Mouse (Mus musculus) hindbrain, embryonic 12.5 days (tissue): Measurements from ENCODE around the gene Ptprh. TPM values are rescaled to one million over a fixed set of nuclear protein-coding genes. Genes with fewer than 3 reads are reported as not detected.
"Not testable (repeated sequence)": the region's sequence is repeated elsewhere in the genome, so short reads cannot be mapped to it uniquely, and the experiment has no call there.

ENCODE experiments used
- ATAC-seq: fragments of 200-750 bp; cut with Nextera tagmentation; 2 replicates; pipeline ENCODE4 v1.8.0; 2017; ENCODE audit warnings: moderate TSS enrichment; ENCODE audit not compliant: low FRiP score
- H3K27ac ChIP-seq: fragments of 300-500 bp; sonication (generic); 2 replicates; pipeline ENCODE4 v1.5.1; 2016; ENCODE audit warnings: mild to moderate bottlenecking
- H3K27me3 ChIP-seq: fragments of 300-500 bp; sonication (generic); 2 replicates; pipeline ENCODE4 v1.6.1; 2016; ENCODE audit warnings: mild to moderate bottlenecking
- H3K36me3 ChIP-seq: fragments of 300-500 bp; sonication (generic); 2 replicates; pipeline ENCODE4 v1.6.1; 2016; ENCODE audit warnings: mild to moderate bottlenecking
- H3K4me1 ChIP-seq: fragments of 300-500 bp; sonication (generic); 2 replicates; pipeline ENCODE4 v1.6.1; 2016
- H3K4me2 ChIP-seq: fragments of 300-500 bp; sonication (generic); replicated peaks from 2 replicates; pipeline ENCODE4 v1.6.1; 2016; ENCODE audit warnings: mild to moderate bottlenecking
- H3K4me3 ChIP-seq: fragments of 300-500 bp; sonication (generic); 2 replicates; pipeline ENCODE4 v1.5.1; 2016; ENCODE audit warnings: mild to moderate bottlenecking
- H3K9ac ChIP-seq: fragments of 300-500 bp; sonication (generic); 2 replicates; pipeline ENCODE4 v1.6.1; 2016; ENCODE audit warnings: mild to moderate bottlenecking, moderate library complexity
- H3K9me3 ChIP-seq: fragments of 300-500 bp; sonication (generic); replicated peaks from 2 replicates; pipeline ENCODE4 v1.6.1; 2016; ENCODE audit warnings: mild to moderate bottlenecking
- WGBS: fragments of 180-500 bp; shearing (Covaris S2); methylation state at CpG from one replicate; pipeline ENCODE4 v1.1.7; 2016; 5-methylcytosine and 5-hydroxymethylcytosine counted together
- polyA plus RNA-seq: library from polyadenylated mRNA; unstranded; fragments of >200 nt; fragmentation: Nextera tagmentation; extraction: Ambion mirVana; gene quantifications from 2 replicates; pipeline ENCODE4 v1.2.1, GENCODE M21; 2016

Gene Ptprh
- polyA plus RNA-seq, 1 experiment from 2014 or later, result 0.13 TPM

DNA sequence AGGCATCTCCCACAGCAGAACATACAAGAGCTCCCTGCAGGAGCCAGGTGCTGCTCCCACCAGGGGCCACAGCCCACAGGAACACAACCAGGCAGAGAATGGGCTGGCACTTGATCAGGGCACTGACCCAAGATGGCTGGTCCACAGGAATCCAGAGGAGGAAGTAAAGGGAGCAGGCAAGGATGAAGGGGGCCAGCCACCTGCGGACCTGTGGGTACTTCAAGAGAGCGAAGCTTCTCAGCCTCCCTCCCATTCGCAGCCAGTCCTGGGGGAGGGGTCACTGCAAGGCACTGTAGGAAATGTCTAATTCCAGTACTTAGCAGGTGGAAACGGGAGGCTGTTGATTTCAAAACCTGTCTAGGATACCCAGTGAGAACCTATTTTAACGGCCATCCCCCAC is 25.7 kb upstream of the Ptprh start:
- H3K9me3 ChIP-seq, result no peaks in the 10 kb centered on the region
- 79% methylated on average over 5 of the region's 5 CpGs for WGBS
- H3K27ac ChIP-seq, result no peak overlapping the region
- H3K9ac ChIP-seq, result no peak overlapping the region
- H3K36me3 ChIP-seq, result peaks cover 59% of the 10 kb centered on the region
- H3K4me3 ChIP-seq, result no peak overlapping the region
- no peak overlapping the region for H3K4me2 ChIP-seq
- no peak for ATAC-seq
- H3K27me3 ChIP-seq, result no peaks in the 10 kb centered on the region
- no peaks in the 10 kb centered on the region for H3K4me1 ChIP-seq

DNA sequence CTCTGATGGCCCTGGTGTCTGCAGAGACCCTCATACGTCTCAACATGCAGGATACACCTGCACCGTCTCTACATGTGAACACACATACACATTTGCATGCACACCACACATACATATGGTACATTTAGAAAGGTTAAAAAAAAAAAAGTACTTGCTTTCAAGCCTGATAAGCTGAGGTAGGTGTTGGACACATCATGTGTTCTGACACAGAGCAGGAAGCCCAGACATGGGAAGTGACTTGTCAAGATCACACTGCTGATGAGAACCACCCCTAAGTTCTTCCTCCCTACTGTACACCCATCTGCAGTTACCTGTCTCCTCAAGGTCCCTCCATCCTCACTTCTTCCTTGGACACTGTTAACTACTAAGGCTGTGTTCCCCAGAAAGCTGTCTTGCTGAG is 22.1 kb upstream of the Ptprh start:
- Histone ChIP-seq H3K4me2 (no peak overlapping the region), H3K27me3 (no peaks in the 10 kb centered on the region), H3K9ac (no peak overlapping the region), H3K36me3 (peaks cover 26% of the 10 kb centered on the region), H3K4me1 (no peaks in the 10 kb centered on the region), H3K27ac (no peak overlapping the region), H3K4me3 (no peak overlapping the region), H3K9me3 (no peaks in the 10 kb centered on the region)
- ATAC-seq, result no peak
- WGBS, result 91% methylated on average over 2 of the region's 2 CpGs

DNA sequence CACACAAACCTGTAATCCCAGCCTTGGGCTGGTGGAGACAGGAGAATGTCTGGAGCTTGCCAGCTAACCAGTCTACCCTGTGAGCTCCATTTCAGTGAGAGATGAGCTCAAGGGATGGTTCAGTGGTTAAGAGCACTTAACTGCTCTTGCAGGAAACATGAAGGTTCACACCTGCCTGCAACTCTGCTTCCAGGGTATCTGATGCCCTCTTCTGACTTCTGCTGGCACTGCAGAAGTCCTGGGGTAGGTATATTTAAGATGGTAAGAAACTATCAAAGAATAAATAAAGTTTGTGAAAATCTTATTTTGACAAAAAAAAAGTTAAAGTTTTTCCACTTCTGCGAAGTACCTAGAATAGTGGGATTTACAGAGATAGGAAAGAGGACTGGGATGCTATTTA is 20.5 kb upstream of the Ptprh start:
- WGBS, result 37% methylated on average over 1 of the region's 1 CpGs
- Histone ChIP-seq H3K9ac (no peak overlapping the region), H3K27ac (no peak overlapping the region), H3K4me1 (no peaks in the 10 kb centered on the region), H3K4me2 (no peak overlapping the region), H3K27me3 (no peaks in the 10 kb centered on the region), H3K9me3 (no peaks in the 10 kb centered on the region), H3K36me3 (peaks cover 12% of the 10 kb centered on the region), H3K4me3 (no peak overlapping the region)
- ATAC-seq, result no peak

DNA sequence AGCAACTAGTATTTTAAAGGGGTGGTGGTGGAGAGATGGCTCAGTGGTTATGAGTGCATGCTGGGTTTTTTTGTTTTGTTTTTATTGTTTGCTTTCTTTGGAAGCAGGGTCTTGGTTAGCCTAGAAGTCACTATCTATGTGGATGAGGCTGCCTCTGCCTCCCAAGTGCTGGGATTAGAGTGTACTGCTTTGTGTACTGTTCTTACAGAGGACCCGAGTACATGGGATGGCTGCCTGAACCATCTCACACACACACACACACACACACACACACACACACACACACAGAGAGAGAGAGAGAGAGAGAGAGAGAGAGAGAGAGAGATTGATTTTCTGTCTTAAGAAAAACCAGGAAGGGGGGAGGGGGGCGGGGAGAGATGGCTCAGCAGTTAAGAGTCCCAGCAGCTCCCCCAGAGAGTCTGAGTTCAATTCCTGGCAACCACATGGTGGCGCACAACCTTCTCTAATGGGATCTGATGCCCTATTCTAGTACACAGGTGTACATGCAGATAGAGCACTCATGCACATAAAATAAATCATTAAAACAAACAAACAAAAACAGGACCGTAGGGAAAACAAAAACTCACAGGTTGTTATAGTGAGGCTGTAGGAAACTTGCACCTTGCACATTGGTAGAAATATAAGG is 19.8 kb upstream of the Ptprh start:
- Histone ChIP-seq H3K9me3 (no peaks in the 10 kb centered on the region), H3K27ac (no peak overlapping the region), H3K4me3 (no peak overlapping the region), H3K4me1 (no peaks in the 10 kb centered on the region), H3K27me3 (no peaks in the 10 kb centered on the region), H3K9ac (no peak overlapping the region), H3K36me3 (peaks cover 5% of the 10 kb centered on the region), H3K4me2 (no peak overlapping the region)
- peak; percentile 75; the same call in 1 of the 2 replicates for ATAC-seq
- WGBS, result 34% methylated on average over 4 of the region's 4 CpGs

DNA sequence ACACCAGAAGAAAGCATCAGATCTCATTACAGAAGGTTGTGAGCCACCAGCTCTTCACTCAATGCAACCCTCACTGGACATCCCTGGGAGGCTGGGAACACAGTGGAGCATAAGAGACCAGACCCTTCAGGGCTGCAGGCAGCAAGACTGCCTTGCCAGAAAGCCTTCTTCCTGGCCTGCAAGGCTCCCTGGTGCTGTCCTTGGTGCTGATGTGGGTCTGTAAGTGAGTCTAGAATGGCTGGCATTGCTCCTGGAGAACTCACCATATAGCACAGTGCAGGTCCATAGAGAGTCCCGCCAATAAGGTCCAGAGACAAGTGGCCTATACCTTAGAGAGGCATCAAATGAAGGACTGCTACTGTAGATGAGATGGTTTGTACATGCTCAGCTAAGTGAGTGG is 16.1 kb upstream of the Ptprh start:
- H3K9me3 ChIP-seq, result no peaks in the 10 kb centered on the region
- 22% methylated on average over 1 of the region's 1 CpGs for WGBS
- no peaks in the 10 kb centered on the region for H3K27me3 ChIP-seq
- no peak overlapping the region for H3K4me2 ChIP-seq
- H3K4me3 ChIP-seq, result no peak overlapping the region
- ATAC-seq, result no peak
- no peak overlapping the region for H3K27ac ChIP-seq
- H3K4me1 ChIP-seq, result no peaks in the 10 kb centered on the region
- H3K9ac ChIP-seq, result no peak overlapping the region
- no peaks in the 10 kb centered on the region for H3K36me3 ChIP-seq

DNA sequence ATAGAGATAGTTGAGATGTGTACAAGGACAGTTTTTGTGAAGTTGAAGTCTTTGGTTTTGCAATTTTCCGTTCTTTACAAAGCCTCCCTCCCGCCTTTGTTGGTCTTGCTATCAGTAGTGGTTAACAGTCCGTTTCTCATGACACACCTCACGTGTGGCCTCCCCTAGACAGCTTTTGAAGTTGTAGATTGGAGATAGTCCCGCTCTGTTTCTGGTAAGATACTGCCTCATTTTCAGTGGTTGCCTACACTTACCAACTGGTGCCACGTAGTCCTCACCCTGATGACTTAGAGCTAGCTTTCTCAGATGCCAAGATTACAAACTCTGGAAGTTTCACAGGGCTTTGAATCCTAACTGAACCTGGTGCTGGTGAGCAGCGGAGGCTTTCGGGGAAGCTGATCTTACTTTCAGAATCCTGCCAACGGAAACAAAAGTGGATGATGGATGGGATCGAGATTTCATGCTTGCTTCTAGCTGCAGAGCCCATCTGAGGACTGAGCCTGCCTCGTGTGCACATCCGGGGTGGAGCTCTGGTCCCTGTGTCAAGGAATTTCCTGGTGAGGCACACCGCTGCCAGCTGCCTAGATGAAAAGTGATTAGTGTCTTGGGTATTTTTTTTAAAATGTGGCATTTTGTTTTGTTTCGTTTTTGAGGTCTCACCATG is 10.0 kb upstream of the Ptprh start:
- no peak for ATAC-seq
- no peaks in the 10 kb centered on the region for H3K9me3 ChIP-seq
- H3K4me2 ChIP-seq, result no peak overlapping the region
- H3K27me3 ChIP-seq, result no peaks in the 10 kb centered on the region
- H3K27ac ChIP-seq, result no peak overlapping the region
- no peak overlapping the region for H3K9ac ChIP-seq
- no peaks in the 10 kb centered on the region for H3K36me3 ChIP-seq
- 63% methylated on average over 14 of the region's 14 CpGs for WGBS
- no peaks in the 10 kb centered on the region for H3K4me1 ChIP-seq
- H3K4me3 ChIP-seq, result no peak overlapping the region

DNA sequence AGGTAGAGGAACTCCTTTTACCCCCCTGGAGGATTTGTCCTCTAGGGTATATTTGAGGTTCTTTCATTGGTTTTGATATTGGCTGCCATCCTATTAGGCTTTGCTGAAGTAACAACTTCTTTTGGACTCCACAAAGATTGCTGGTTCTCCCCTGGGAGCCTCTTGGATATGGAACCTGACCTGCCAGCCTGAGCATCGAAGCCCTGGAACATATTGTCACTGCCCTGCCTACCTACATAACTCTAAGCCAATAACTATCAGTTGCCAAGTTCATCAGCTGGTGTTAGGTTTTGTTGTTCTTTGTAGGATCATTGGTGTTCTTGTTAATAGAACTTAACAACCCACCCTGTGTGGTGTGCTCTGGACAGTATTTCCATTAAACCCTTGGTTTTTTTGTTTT is 9.1 kb upstream of the Ptprh start:
- H3K4me1 ChIP-seq, result no peaks in the 10 kb centered on the region
- ATAC-seq, result no peak
- H3K27me3 ChIP-seq, result no peaks in the 10 kb centered on the region
- no peak overlapping the region for H3K9ac ChIP-seq
- no peaks in the 10 kb centered on the region for H3K9me3 ChIP-seq
- WGBS, result 73% methylated on average over 1 of the region's 1 CpGs
- H3K4me2 ChIP-seq, result no peak overlapping the region
- no peaks in the 10 kb centered on the region for H3K36me3 ChIP-seq
- no peak overlapping the region for H3K27ac ChIP-seq
- H3K4me3 ChIP-seq, result no peak overlapping the region

DNA sequence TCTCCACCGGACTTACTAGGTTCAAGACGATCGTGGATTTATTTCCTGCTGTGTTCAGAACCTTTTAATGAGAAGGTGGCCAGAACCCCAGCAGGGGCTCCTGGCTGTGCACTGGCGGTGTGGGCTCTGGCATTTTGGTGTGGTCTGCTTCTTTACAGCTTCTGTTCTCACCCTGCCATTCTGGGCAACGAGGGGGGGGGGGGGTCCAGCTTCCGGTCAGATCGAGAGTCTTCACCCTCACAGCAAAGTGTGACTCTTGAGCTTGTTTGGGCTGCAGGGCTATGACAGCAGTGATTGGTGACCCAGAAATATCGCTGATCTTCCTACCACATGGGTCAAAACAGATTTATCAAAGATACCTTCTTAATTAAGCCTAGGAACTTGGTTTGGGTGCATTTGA is 8.5 kb upstream of the Ptprh start:
- Histone ChIP-seq H3K4me3 (no peak overlapping the region), H3K27me3 (no peaks in the 10 kb centered on the region), H3K9ac (no peak overlapping the region), H3K36me3 (no peaks in the 10 kb centered on the region), H3K4me1 (no peaks in the 10 kb centered on the region), H3K9me3 (no peaks in the 10 kb centered on the region), H3K4me2 (no peak overlapping the region), H3K27ac (no peak overlapping the region)
- WGBS, result 61% methylated on average over 8 of the region's 8 CpGs
- ATAC-seq, result no peak

DNA sequence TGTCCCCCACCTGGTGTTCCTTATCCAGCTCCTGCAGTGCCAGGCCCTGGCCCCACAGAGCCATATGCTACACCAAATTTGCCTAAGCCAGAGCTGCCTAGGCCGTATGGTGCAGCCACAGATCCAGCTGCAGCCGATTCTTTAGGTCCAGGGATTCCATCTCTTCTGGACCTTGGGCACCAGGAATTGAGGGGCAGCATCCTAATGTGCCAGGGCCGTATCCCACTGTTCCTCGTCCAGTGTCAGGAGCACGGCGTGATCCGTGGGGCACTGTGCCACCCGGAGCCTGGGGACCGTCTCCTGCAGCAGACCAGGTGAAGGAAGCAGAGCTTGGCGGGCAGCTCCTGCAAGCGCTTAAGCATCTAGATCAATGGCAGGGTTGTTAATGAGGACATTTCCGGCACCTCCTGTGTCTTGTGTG is 8.1 kb upstream of the Ptprh start:
- Histone ChIP-seq H3K36me3 (no peaks in the 10 kb centered on the region), H3K4me3 (no peak overlapping the region), H3K4me1 (no peaks in the 10 kb centered on the region), H3K9me3 (no peaks in the 10 kb centered on the region), H3K27ac (no peak overlapping the region), H3K9ac (0 out of 2 replicates have a peak overlapping the region, but pooled peaks have one; percentile 19), H3K4me2 (no peak overlapping the region), H3K27me3 (no peaks in the 10 kb centered on the region)
- no peak for ATAC-seq
- WGBS, result 84% methylated on average over 12 of the region's 12 CpGs

DNA sequence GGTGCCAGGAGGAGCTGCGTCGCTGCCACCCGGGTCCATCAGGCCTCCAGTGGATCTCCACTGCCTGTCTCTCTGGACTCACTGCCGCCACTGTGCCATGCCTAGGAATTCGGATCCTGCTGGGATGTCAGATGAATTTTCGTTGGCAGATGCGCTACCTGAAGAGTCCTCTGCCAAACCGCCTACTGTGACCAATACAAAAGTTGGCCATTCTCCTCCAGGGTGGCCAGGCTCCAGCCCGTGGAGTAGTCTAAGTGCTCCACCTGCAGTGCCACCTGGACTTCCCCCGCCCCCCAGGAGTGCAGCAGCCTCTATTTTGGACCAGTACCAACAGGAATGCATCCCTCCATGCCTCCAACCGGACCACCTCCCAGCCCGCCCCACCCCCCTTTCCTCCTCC is 7.7 kb upstream of the Ptprh start:
- Histone ChIP-seq H3K9ac (no peak overlapping the region), H3K4me2 (no peak overlapping the region), H3K9me3 (no peaks in the 10 kb centered on the region), H3K27me3 (no peaks in the 10 kb centered on the region), H3K4me1 (no peaks in the 10 kb centered on the region), H3K4me3 (no peak overlapping the region), H3K36me3 (no peaks in the 10 kb centered on the region), H3K27ac (no peak overlapping the region)
- 83% methylated on average over 12 of the region's 12 CpGs for WGBS
- no peak for ATAC-seq

DNA sequence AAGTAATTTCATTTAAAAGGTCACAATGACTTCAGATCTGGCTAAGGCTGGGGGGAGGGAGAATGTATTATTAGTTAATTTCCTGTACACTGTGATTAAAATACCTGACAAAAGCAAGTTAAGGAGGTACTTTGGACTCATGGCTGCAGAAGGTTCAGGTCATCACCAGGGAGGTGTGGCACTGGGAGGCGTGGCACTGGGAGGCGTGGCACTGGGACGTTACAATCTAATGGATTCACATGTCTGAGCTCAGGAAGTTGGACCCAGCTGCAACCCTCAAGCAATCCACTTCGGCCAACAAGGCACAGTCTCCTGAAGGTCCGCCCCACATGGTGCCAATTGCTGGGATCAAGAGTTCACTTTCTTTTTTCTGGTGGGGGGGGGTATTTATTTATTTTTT is 4.2 kb upstream of the Ptprh start:
- ATAC-seq, result no peak
- 71% methylated on average over 5 of the region's 5 CpGs for WGBS
- no peak overlapping the region for H3K9ac ChIP-seq
- no peak overlapping the region for H3K4me3 ChIP-seq
- no peaks in the 10 kb centered on the region for H3K27me3 ChIP-seq
- H3K27ac ChIP-seq, result no peak overlapping the region
- H3K36me3 ChIP-seq, result no peaks in the 10 kb centered on the region
- H3K4me2 ChIP-seq, result no peak overlapping the region
- H3K9me3 ChIP-seq, result no peaks in the 10 kb centered on the region
- no peaks in the 10 kb centered on the region for H3K4me1 ChIP-seq

DNA sequence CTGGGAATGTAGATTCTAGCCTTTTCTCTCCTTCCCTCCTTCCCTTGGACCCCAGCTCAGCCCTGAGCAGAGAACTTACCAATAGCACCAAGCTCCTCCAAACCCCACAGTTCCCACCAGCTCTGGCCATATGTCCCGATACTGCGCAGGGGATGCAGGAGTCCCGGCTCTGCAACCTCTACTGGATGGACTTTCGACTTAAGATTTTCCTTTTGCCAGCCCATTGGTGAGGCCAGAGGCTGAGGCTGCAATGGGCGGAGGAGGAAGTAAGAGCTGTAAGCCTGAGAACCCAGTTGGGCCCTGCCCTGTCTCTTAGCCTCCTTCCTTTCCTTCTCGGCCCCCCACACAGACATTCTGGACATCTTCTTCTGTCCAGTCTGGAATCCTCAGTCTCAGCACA is 872 bp downstream of the Ptprh start:
- Histone ChIP-seq H3K36me3 (no peaks in the 10 kb centered on the region), H3K27ac (no peak overlapping the region), H3K4me1 (no peaks in the 10 kb centered on the region), H3K27me3 (no peaks in the 10 kb centered on the region), H3K9ac (no peak overlapping the region), H3K9me3 (no peaks in the 10 kb centered on the region), H3K4me3 (no peak overlapping the region), H3K4me2 (no peak overlapping the region)
- WGBS, result 92% methylated on average over 6 of the region's 6 CpGs
- ATAC-seq, result no peak

DNA sequence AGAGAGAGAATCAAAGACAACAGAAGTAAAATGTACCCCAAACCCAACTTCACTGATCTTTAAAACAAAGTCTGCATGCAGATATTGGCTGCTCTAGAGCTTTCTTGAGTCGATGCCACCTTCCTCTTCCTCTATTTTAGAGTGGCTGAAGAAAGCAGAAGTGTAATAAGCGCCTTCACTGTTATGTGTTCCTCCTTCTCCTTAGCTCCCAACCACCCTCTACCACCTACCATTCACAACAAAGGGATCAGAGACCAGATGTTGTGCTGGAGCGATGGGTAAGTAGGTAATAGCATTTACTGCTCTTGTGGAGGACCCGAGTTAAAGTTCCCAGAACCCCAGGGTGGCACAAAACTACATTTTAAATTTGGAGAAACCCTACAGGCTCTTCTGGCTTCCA is 6.8 kb downstream of the Ptprh start:
- WGBS, result 75% methylated on average over 4 of the region's 4 CpGs
- ATAC-seq, result not testable (repeated sequence)

More for the DNA sequence above, 6.8 kb downstream of the Ptprh start:
- H3K9me3 ChIP-seq, H3K4me2 ChIP-seq, H3K27me3 ChIP-seq, H3K4me3 ChIP-seq, H3K36me3 ChIP-seq, H3K9ac ChIP-seq, H3K27ac ChIP-seq, H3K4me1 ChIP-seq: not testable (repeated sequence)
